In the genomic region with DNA sequence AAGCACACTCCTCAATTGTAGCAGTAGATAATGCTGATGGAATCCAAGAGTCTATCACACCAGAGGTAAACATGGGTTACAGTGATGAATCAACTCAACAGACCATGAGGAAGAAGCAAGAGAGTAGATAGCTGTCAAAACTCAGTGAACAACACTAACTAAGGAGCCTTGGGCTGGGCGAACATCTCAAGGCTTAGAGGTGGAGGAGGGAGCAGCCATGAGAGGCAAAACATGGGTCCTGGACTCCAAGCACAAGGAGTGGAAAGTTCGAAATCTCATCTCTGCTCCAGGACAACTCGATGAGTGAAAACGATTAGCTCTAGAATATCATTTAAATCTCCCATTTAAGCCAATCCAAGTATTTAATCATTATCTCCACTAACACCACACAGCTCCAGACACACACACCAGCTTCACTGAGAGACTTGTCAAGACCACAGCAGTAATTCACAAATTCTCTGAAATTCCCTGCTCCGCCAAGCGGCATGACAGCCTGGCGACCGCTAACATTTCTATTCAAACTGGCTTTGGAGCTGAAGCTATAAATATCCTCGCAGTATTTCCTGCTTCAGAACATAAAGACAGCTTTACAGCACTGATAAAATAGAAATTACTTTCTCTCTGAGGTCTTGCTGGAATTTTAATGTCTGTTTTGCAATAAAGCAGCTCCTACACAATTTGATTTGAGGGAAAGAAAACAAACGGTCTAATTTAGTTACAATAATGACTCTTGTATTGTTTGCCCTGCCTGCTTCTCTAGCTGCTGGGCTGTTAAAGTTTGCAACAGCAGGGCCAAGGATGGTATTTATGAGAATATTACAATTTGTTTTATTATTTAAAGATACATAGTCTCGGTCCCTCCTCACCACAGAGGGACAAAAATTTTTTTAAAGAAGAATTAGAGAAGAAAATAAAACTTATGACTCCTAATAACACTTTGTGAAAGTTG, we compare ENCODE assay signal across 9 mouse cellular contexts.
DNase-seq lines count a peak whose midpoint lies in the region; ATAC-seq lines count a peak whose summit lies in the region.
"Had no signal": no experiment of that assay in that cellular context is flagged by ENCODE, and none has a peak within 500 bp of the region (broad histone marks: within the 10 kb centered on the region; RNA-seq: fewer than 3 reads in every experiment).

No protein-coding gene starts in this region.

- 0 out of 2 replicates have a peak, but pooled peaks cover 6% of the 10 kb centered on the region for H3K4me1 ChIP-seq in intestine, embryonic 14.5 days (replicated peaks; ENCODE audit: control insufficient read depth, insufficient read depth, low read length)
- 0 out of 2 replicates have a peak, but pooled peaks cover 2% of the 10 kb centered on the region for H3K4me1 ChIP-seq in intestine, embryonic 16.5 days (ENCODE audit: control insufficient read depth, insufficient read depth, low read length)
- peaks cover 19% of the 10 kb centered on the region for H3K4me1 ChIP-seq in megakaryocyte, embryonic 14.5 days

- no peak overlapping the region for H3K9ac ChIP-seq in intestine, embryonic 14.5 days (ENCODE audit: low read length)
- H3K9ac ChIP-seq in intestine, embryonic 16.5 days (ENCODE audit: low read depth, low read length) = no peak overlapping the region

- no peaks in the 10 kb centered on the region for H3K9me3 ChIP-seq in intestine, embryonic 14.5 days (ENCODE audit: control insufficient read depth, low read length)
- H3K9me3 ChIP-seq in intestine, embryonic 16.5 days (ENCODE audit: control insufficient read depth, low read length) = no peaks in the 10 kb centered on the region
- H3K9me3 ChIP-seq in megakaryocyte, embryonic 14.5 days = no peaks in the 10 kb centered on the region

- peak; percentile 52 for DNase-seq in intestine, embryonic 14.5 days (ENCODE audit: low spot score)
- peak; percentile 53 for DNase-seq in forelimb bud, embryonic 11.5 days (ENCODE audit: low read depth, low spot score)
- DNase-seq in right cerebral cortex, adult 18-20 months = peak; percentile 11
- DNase-seq in thymus, postnatal 4 days = no peak
- DNase-seq in urinary bladder, adult 18-20 months (ENCODE audit: low spot score in 2 of 2) = no peak
- DNase-seq: thymus, adult 2 months had no signal

- 49% methylated on average over 11 of the region's 11 CpGs for WGBS in intestine, embryonic 14.5 days
- 47% methylated on average over 11 of the region's 11 CpGs for WGBS in intestine, embryonic 16.5 days

- H3K4me3 ChIP-seq in intestine, embryonic 14.5 days (ENCODE audit: low read depth, low read length) = no peak overlapping the region
- no peak overlapping the region for H3K4me3 ChIP-seq in intestine, embryonic 16.5 days (ENCODE audit: low read length)
- H3K4me3 ChIP-seq in megakaryocyte, embryonic 14.5 days (replicated peaks) = peak overlapping the region; percentile 8

- ATAC-seq in intestine, embryonic 14.5 days (replicated peaks; ENCODE audit: low FRiP score, low TSS enrichment, low read depth) = no peak
- no peak for ATAC-seq in intestine, embryonic 16.5 days
- ATAC-seq in megakaryocyte, adult 5-6 weeks (ENCODE audit: poor library complexity, severe bottlenecking) = no peak

- H3K36me3 ChIP-seq in intestine, embryonic 14.5 days (ENCODE audit: control insufficient read depth, insufficient read depth, low read length) = no peaks in the 10 kb centered on the region
- no peaks in the 10 kb centered on the region for H3K36me3 ChIP-seq in intestine, embryonic 16.5 days (ENCODE audit: control insufficient read depth, insufficient read depth, low read length)
- no peaks in the 10 kb centered on the region for H3K36me3 ChIP-seq in megakaryocyte, embryonic 14.5 days (replicated peaks; ENCODE audit: low read length)

- H3K4me2 ChIP-seq in intestine, embryonic 14.5 days (ENCODE audit: low read length) = no peak overlapping the region
- no peak overlapping the region for H3K4me2 ChIP-seq in intestine, embryonic 16.5 days (ENCODE audit: low read depth, low read length)

- H3K27me3 ChIP-seq in intestine, embryonic 14.5 days (replicated peaks; ENCODE audit: control insufficient read depth, insufficient read depth, low read length) = no peaks in the 10 kb centered on the region
- no peaks in the 10 kb centered on the region for H3K27me3 ChIP-seq in intestine, embryonic 16.5 days (replicated peaks; ENCODE audit: control insufficient read depth, insufficient read depth, low read length)
- H3K27me3 ChIP-seq in megakaryocyte, embryonic 14.5 days (replicated peaks) = no peaks in the 10 kb centered on the region

- H3K27ac ChIP-seq in intestine, embryonic 14.5 days (ENCODE audit: low read depth) = no peak overlapping the region
- no peak overlapping the region for H3K27ac ChIP-seq in intestine, embryonic 16.5 days (ENCODE audit: low read length)

Comparison
In these comparisons a context has a peak if more than half of its experiments do, and no peak if none do; other contexts are left out.
1. DNase-seq: peak in intestine, embryonic 14.5 days (single experiment), forelimb bud, embryonic 11.5 days (single experiment) and right cerebral cortex, adult 18-20 months (single experiment); none in thymus, postnatal 4 days (single experiment) and urinary bladder, adult 18-20 months (0 of 2).